Mouse (Mus musculus): ENCODE results near the gene Wdr17. TPM values are rescaled to one million over a fixed set of nuclear protein-coding genes. Genes with fewer than 3 reads are reported as not detected.

The Wdr17 gene
- polyA plus RNA-seq, 1 experiment from 2014 or later: 6.6 TPM

DNA sequence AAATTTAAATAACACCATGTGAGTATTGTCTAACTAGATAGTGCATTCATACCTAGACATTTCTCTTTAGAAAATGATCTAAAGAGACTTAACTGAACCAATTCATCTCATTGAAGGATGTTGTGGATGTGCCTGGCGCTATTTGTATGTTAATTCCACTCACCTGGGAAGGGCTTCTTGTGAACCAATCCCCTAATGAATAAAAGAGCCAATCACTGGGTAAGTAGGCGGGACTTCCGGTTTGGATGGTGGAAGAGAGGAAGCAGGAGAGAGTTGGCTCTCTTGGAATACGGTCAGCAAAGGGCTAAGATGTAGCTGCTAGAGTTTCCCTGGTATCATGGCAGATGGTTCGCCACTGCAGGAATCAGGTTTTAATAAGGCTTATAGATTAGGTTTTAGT lies 64.0 kb downstream of the Wdr17 start:
- Histone ChIP-seq H3K9ac (ENCODE audit: low read length) (no peak overlapping the region), H3K36me3 (ENCODE audit: control insufficient read depth, insufficient read depth, low read length) (no peaks in the 10 kb centered on the region), H3K4me2 (ENCODE audit: low read depth, low read length, severe bottlenecking) (no peak overlapping the region), H3K9me3 (ENCODE audit: control insufficient read depth, low read length) (no peaks in the 10 kb centered on the region), H3K27ac (ENCODE audit: low read depth, low read length) (no peak overlapping the region), H3K4me3 (ENCODE audit: low read depth, low read length) (no peak overlapping the region), H3K27me3 (ENCODE audit: control insufficient read depth, insufficient read depth, low read length) (no peaks in the 10 kb centered on the region), H3K4me1 (replicated peaks; ENCODE audit: control insufficient read depth, insufficient read depth, low read length) (no peaks in the 10 kb centered on the region)
- DNase-seq (ENCODE audit: low spot score): no peak
- no peak for ATAC-seq (replicated peaks; ENCODE audit: low FRiP score)
- 87% methylated on average over 5 of the region's 5 CpGs for WGBS

DNA sequence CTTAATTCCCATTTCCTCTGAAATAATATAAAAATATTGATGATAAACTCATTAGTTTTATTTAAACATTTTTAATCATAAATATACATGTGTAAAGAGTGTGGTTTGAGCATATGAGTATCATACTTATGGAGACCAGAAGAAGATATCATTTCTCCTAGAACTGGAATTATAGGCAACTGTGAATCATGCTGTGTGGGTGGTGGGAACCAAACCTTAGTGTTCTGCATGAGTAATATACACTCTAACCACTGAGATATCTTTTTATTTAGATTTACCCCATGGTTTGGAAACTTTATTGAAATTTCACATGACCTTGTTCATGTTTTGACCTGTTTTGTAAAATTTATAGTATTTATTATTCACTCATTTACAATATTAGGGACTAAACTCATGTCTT lies 68.3 kb downstream of the Wdr17 start:
- H3K9me3 ChIP-seq (ENCODE audit: control insufficient read depth, low read length): no peaks in the 10 kb centered on the region
- no peaks in the 10 kb centered on the region for H3K36me3 ChIP-seq (ENCODE audit: control insufficient read depth, insufficient read depth, low read length)
- H3K4me2 ChIP-seq (ENCODE audit: low read depth, low read length, severe bottlenecking): no peak overlapping the region
- no peaks in the 10 kb centered on the region for H3K4me1 ChIP-seq (replicated peaks; ENCODE audit: control insufficient read depth, insufficient read depth, low read length)
- no peak overlapping the region for H3K4me3 ChIP-seq (ENCODE audit: low read depth, low read length)
- H3K27ac ChIP-seq (ENCODE audit: low read depth, low read length): no peak overlapping the region
- no peaks in the 10 kb centered on the region for H3K27me3 ChIP-seq (ENCODE audit: control insufficient read depth, insufficient read depth, low read length)
- DNase-seq (ENCODE audit: low spot score): no peak
- H3K9ac ChIP-seq (ENCODE audit: low read length): no peak overlapping the region
- no peak for ATAC-seq (replicated peaks; ENCODE audit: low FRiP score)

DNA sequence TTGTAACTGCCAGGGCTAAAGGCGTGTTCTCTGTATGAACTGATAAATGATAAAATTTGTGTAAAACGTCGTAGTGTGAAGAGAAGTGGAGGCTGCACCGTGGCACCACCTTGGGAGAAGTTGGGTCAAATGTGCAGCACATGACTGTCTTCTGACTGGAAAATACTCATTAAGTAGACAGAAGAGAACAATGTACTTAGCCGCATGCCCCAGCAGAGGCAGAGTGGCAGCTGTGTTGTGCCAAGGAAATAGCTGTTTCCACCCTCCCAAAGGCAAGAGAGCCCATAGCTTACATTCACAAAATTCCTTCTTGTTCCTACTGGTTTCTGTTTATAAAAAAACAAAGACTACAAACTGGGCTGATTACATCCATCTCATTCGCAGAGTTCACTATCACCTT lies 78.8 kb downstream of the Wdr17 start:
- ATAC-seq (replicated peaks; ENCODE audit: low FRiP score): no peak

DNA sequence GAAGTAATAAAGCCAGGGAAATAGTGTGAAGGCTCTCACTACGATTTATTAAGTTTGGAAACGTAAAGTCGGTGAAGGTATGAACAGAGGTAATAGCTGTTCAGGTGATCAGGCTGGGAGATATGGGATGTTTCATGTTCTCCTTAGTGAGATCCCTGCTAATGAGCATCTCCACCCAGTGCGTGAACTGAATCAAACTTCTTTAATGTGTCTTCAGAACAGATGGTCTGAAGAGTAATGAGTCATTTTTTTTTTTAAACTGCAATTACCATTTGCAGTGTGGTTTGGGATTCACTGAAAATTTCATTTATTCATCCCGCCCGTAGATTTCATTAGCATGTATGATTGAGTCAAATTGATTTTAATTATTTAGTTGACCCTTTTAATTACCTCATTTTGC lies 80.8 kb downstream of the Wdr17 start:
- no peak for DNase-seq (ENCODE audit: low spot score)
- no peak overlapping the region for H3K4me3 ChIP-seq (ENCODE audit: low read depth, low read length)
- H3K27ac ChIP-seq (ENCODE audit: low read depth, low read length): no peak overlapping the region
- 80% methylated on average over 6 of the region's 6 CpGs for WGBS
- no peak overlapping the region for H3K9ac ChIP-seq (ENCODE audit: low read length)
- ATAC-seq (replicated peaks; ENCODE audit: low FRiP score): no peak
- no peaks in the 10 kb centered on the region for H3K9me3 ChIP-seq (ENCODE audit: control insufficient read depth, low read length)
- H3K36me3 ChIP-seq (ENCODE audit: control insufficient read depth, insufficient read depth, low read length): no peaks in the 10 kb centered on the region
- H3K4me2 ChIP-seq (ENCODE audit: low read depth, low read length, severe bottlenecking): no peak overlapping the region
- H3K27me3 ChIP-seq (ENCODE audit: control insufficient read depth, insufficient read depth, low read length): no peaks in the 10 kb centered on the region
- H3K4me1 ChIP-seq (replicated peaks; ENCODE audit: control insufficient read depth, insufficient read depth, low read length): no peaks in the 10 kb centered on the region

More for the DNA sequence above, 78.8 kb downstream of the Wdr17 start:
- Histone ChIP-seq H3K27ac (ENCODE audit: low read depth, low read length) (no peak overlapping the region), H3K4me3 (ENCODE audit: low read depth, low read length) (no peak overlapping the region), H3K36me3 (ENCODE audit: control insufficient read depth, insufficient read depth, low read length) (no peaks in the 10 kb centered on the region), H3K9me3 (ENCODE audit: control insufficient read depth, low read length) (no peaks in the 10 kb centered on the region), H3K4me1 (replicated peaks; ENCODE audit: control insufficient read depth, insufficient read depth, low read length) (no peaks in the 10 kb centered on the region), H3K9ac (ENCODE audit: low read length) (no peak overlapping the region), H3K27me3 (ENCODE audit: control insufficient read depth, insufficient read depth, low read length) (no peaks in the 10 kb centered on the region), H3K4me2 (ENCODE audit: low read depth, low read length, severe bottlenecking) (no peak overlapping the region)
- no peak for DNase-seq (ENCODE audit: low spot score)
- WGBS: 78% methylated on average over 6 of the region's 6 CpGs

DNA sequence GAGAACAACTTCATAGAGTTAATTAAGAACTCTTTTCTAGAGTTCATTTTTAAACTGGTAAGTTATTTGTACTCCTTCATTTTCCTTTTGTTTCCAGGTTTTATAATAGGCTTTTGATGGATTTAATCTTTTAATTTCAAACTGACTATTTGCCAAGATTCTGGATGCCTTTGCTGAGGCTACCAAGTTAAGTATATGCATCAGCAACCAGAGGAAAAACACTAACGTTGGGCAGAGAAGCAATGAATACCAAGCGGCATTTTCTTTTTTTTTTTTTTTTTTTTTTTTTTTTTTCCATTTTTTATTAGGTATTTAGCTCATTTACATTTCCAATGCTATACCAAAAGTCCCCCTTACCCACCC lies 94.3 kb downstream of the Wdr17 start:
- ATAC-seq (replicated peaks; ENCODE audit: low FRiP score): no peak
- Histone ChIP-seq H3K36me3 (ENCODE audit: control insufficient read depth, insufficient read depth, low read length) (no peaks in the 10 kb centered on the region), H3K27ac (ENCODE audit: low read depth, low read length) (no peak overlapping the region), H3K4me1 (replicated peaks; ENCODE audit: control insufficient read depth, insufficient read depth, low read length) (no peaks in the 10 kb centered on the region), H3K4me2 (ENCODE audit: low read depth, low read length, severe bottlenecking) (no peak overlapping the region), H3K27me3 (ENCODE audit: control insufficient read depth, insufficient read depth, low read length) (no peaks in the 10 kb centered on the region), H3K9ac (ENCODE audit: low read length) (no peak overlapping the region), H3K9me3 (ENCODE audit: control insufficient read depth, low read length) (no peaks in the 10 kb centered on the region), H3K4me3 (ENCODE audit: low read depth, low read length) (no peak overlapping the region)
- DNase-seq (ENCODE audit: low spot score): no peak
- WGBS: 88% methylated on average over 2 of the region's 2 CpGs

DNA sequence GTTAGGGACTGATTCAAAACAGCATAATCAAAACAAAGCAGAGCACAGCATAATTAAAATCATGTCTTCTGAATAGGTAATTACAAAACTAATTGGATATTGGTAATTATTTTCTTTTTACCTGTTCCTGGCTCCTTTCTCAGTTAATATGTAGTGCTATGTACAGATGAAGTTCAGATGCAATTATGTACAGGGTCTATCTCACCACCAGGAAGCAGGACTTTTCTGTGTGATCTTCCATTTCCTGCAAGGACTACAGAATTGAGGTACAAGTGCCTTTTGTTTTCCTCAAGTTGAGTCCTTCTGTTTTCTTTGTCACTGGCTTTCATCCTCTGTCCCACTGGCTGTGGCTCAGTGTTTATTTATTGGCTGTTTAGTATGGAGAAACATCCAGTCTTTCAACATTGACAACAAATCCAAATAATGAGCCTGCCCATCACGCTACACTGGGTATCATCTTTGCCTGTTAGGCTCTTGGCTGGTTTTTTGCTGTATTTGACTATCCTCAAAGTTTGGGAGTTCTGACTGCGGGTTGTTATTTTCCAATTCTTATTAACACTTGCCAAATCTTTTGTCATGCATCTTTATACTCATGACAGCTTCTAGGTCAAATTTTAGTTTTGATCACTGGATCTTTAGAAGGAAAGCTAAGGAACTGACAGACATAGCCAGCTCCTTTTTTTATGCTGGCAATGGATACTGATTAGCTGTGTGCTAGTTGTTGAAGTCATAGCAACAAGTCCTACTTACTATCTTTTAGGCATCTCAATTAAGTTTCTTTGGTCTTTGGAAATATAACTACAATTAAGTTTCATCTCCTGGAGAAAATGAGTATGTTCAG lies 94.9 kb downstream of the Wdr17 start:
- 71% methylated on average over 2 of the region's 2 CpGs for whole genome bisulfite sequencing
- no peak overlapping the region for H3K4me2 ChIP-seq (ENCODE audit: low read depth, low read length, severe bottlenecking)
- no peaks in the 10 kb centered on the region for H3K4me1 ChIP-seq (replicated peaks; ENCODE audit: control insufficient read depth, insufficient read depth, low read length)
- no peaks in the 10 kb centered on the region for H3K9me3 ChIP-seq (ENCODE audit: control insufficient read depth, low read length)
- H3K36me3 ChIP-seq (ENCODE audit: control insufficient read depth, insufficient read depth, low read length): no peaks in the 10 kb centered on the region
- H3K9ac ChIP-seq (ENCODE audit: low read length): no peak overlapping the region
- no peak for DNase-seq (ENCODE audit: low spot score)
- peak; percentile 74 for ATAC-seq (replicated peaks; ENCODE audit: low FRiP score)
- no peak overlapping the region for H3K27ac ChIP-seq (ENCODE audit: low read depth, low read length)
- no peaks in the 10 kb centered on the region for H3K27me3 ChIP-seq (ENCODE audit: control insufficient read depth, insufficient read depth, low read length)
- no peak overlapping the region for H3K4me3 ChIP-seq (ENCODE audit: low read depth, low read length)

DNA sequence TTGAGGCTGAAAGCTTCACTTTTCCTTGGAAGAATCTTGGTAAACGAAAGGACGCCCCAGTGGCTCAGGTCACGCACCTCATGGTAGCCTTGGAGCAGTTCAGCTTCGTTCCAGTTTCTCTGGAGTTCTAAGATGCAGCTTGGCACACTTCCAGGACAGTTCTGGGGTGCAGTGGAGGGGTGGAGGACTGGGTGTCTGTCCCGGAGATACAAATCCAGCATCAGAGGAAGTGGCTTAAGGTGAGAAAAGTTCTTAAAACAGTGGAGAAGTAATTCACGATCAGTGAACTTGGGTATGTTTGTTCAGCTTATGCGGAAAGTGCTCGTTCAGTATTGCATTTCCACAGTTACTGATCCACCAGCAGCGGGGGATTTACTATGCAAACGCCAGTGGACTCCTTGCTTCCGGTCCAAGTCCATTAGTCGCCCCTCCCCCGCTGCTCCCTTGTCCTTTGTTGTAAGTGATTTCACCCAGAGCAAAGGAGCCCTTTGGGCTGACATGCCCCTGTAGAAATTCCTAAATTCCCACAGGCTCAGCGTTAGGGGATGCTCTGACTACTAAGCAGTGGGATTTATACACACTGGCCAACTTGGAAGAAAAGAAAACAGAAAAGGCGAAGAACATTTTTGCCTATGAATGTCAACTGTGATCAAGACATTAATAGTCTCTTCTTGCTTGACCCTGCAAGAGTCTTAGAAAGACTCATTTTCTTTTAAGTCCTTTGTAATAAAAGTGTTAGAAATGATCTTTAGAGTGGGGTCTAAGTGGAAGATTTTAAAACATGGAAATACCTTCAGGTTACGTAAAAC lies 106.6 kb downstream of the Wdr17 start:
- ATAC-seq (replicated peaks; ENCODE audit: low FRiP score) (peak; percentile 87), DNase-seq (ENCODE audit: low spot score) (peak; percentile 82)
- Histone ChIP-seq H3K27me3 (ENCODE audit: control insufficient read depth, insufficient read depth, low read length) (no peaks in the 10 kb centered on the region), H3K27ac (ENCODE audit: low read depth, low read length) (no peak overlapping the region), H3K4me1 (replicated peaks; ENCODE audit: control insufficient read depth, insufficient read depth, low read length) (no peaks in the 10 kb centered on the region), H3K9ac (ENCODE audit: low read length) (peak overlapping the region; percentile 64), H3K36me3 (ENCODE audit: control insufficient read depth, insufficient read depth, low read length) (no peaks in the 10 kb centered on the region), H3K4me3 (ENCODE audit: low read depth, low read length) (peak overlapping the region; percentile 41), H3K9me3 (ENCODE audit: control insufficient read depth, low read length) (no peaks in the 10 kb centered on the region), H3K4me2 (ENCODE audit: low read depth, low read length, severe bottlenecking) (peak overlapping the region; percentile 80)
- WGBS: 9% methylated on average over 16 of the region's 16 CpGs

DNA sequence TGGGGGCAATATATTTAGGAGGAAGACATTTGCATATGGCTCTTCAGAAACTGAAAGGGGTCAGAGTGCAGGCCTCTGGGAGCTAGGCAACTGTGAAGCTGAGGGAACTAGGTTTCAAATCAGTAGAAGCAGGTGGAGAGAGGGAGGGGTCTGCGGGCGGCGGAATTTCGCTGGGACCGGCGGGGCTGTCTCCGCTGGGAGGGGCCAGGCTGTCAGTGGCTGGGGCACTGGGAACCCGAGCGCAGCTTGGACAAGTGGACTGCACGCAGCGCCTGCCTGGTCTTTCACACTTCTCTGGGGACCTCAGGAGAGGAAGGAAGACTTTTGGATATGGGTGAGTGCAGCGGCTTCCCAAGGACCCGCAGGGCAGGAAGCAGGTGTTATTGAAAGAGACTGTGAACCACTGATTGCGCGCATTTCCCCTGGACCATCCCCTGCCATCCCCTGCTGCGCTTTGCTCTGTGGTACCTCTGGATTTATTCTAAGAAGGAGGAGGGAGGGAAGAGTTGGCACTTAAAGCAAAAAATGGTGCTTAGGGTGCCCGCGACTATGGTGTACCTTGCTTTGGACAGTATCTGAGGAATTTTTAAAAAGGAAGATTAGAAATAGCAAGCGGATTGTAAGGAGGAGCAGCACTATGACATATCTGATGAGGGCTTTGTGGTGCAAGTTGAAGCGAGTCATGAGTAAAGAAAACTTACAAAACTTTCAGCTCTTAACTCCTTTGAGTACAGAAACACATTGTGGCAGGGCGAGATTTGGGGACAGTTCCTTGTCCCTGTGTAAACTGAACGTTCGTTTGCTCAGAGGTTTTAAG lies 107.5 kb downstream of the Wdr17 start:
- Histone ChIP-seq H3K27ac (ENCODE audit: low read depth, low read length) (no peak overlapping the region; the same call in 1 of the 2 replicates), H3K9me3 (ENCODE audit: control insufficient read depth, low read length) (no peaks in the 10 kb centered on the region), H3K4me3 (ENCODE audit: low read depth, low read length) (peak overlapping the region; percentile 41), H3K4me2 (ENCODE audit: low read depth, low read length, severe bottlenecking) (peak overlapping the region; percentile 80), H3K9ac (ENCODE audit: low read length) (peak overlapping the region; percentile 64), H3K4me1 (replicated peaks; ENCODE audit: control insufficient read depth, insufficient read depth, low read length) (no peaks in the 10 kb centered on the region), H3K36me3 (ENCODE audit: control insufficient read depth, insufficient read depth, low read length) (no peaks in the 10 kb centered on the region), H3K27me3 (ENCODE audit: control insufficient read depth, insufficient read depth, low read length) (no peaks in the 10 kb centered on the region)
- peak; percentile 79 for DNase-seq (ENCODE audit: low spot score)
- peak; percentile 81 for ATAC-seq (replicated peaks; ENCODE audit: low FRiP score)
- under 1% methylated on average over 23 of the region's 23 CpGs for WGBS

Measured in forebrain, embryonic 11.5 days (tissue).